Mouse (Mus musculus) liver, embryonic 14.5 days (tissue): ENCODE results near the gene Snx12.

Source experiments
- CTCF ChIP-seq: IDR thresholded peaks from 2 replicates; pipeline ENCODE4 v1.5.1; 2016; ENCODE audit warnings: antibody characterized with exemption, low read depth, control low read depth
- EP300 ChIP-seq: IDR thresholded peaks from 2 replicates; pipeline ENCODE4 v1.6.1; 2016; ENCODE audit warnings: antibody characterized with exemption, low read depth

DNA sequence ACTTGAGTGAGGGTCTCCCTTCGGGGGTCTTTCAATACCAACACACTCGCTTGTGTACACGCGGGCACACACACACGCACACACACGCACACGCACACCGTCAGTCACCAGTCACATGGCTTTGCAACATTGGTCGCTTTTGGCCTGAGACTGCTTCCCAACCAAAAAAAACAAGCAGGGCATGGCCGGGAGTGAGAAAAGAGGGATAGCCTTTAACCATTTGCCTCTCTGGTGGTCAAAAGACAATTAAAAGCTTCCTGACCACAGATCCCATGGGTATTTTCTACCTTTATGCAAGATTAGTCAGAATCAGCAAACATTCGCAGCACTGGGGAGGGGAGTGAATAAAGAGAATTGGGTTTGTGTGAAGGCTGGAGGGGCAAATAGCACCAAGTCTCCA is 136.4 kb downstream of the Snx12 start, which contains the start of gene Slc7a3:
- no peak for TF ChIP-seq CTCF
- no peak for TF ChIP-seq EP300
